Mouse (Mus musculus): ENCODE results near the gene Myo19. TPM values are rescaled to one million over a fixed set of nuclear protein-coding genes. Genes with fewer than 3 reads are reported as not detected.

Myo19 gene
- polyA plus RNA-seq, 1 experiment, result 24.7 TPM

GRCm38 (mm10) chr11:84910411-84910810, 30.5 kb downstream of the Myo19 start:
- Histone ChIP-seq H3K4me1 (ENCODE audit: control insufficient read depth, insufficient read depth, low read length) (peaks cover 2% of the 10 kb centered on the region; the same call in 1 of the 2 replicates), H3K4me3 (ENCODE audit: control insufficient read depth, low read depth, low read length) (no peak overlapping the region), H3K27me3 (ENCODE audit: control insufficient read depth, insufficient read depth, low read length) (no peaks in the 10 kb centered on the region), H3K27ac (ENCODE audit: control insufficient read depth, insufficient read depth, low read depth, low read length) (no peak overlapping the region), H3K36me3 (ENCODE audit: control insufficient read depth, insufficient read depth, low read length) (no peaks in the 10 kb centered on the region; the same call in 1 of the 2 replicates)
- no peak for TF ChIP-seq POLR2A (IDR thresholded peaks at IDR 0.05; ENCODE audit: control insufficient read depth, low read depth, low read length)
- no peak for TF ChIP-seq CTCF (IDR thresholded peaks at IDR 0.05; ENCODE audit: control insufficient read depth, insufficient read depth, insufficient replicate concordance, low read depth, low read length)

GRCm38 (mm10) chr11:84914673-84915072, 34.7 kb downstream of the Myo19 start:
- no peak overlapping the region for H3K27ac ChIP-seq (ENCODE audit: control insufficient read depth, insufficient read depth, low read depth, low read length)
- peaks cover 9% of the 10 kb centered on the region for H3K4me1 ChIP-seq (ENCODE audit: control insufficient read depth, insufficient read depth, low read length)
- no peaks in the 10 kb centered on the region for H3K27me3 ChIP-seq (ENCODE audit: control insufficient read depth, insufficient read depth, low read length)
- no peaks in the 10 kb centered on the region for H3K36me3 ChIP-seq (ENCODE audit: control insufficient read depth, insufficient read depth, low read length)
- peak overlapping the region; percentile 92 for H3K4me3 ChIP-seq (ENCODE audit: control insufficient read depth, low read depth, low read length)
- TF ChIP-seq CTCF (IDR thresholded peaks at IDR 0.05; ENCODE audit: control insufficient read depth, insufficient read depth, insufficient replicate concordance, low read depth, low read length) (no peak), POLR2A (IDR thresholded peaks at IDR 0.05; ENCODE audit: control insufficient read depth, low read depth, low read length) (no peak)

GRCm38 (mm10) chr11:84916053-84916702, 36.2 kb downstream of the Myo19 start, which contains the start of gene Znhit3:
Gene Znhit3 (minus strand): TSS chr11:84916366.
- Histone ChIP-seq H3K27me3 (ENCODE audit: control insufficient read depth, insufficient read depth, low read length) (no peaks in the 10 kb centered on the region), H3K27ac (ENCODE audit: control insufficient read depth, insufficient read depth, low read depth, low read length) (peak within 1 kb of the TSS; percentile 67), H3K36me3 (ENCODE audit: control insufficient read depth, insufficient read depth, low read length) (no peaks in the 10 kb centered on the region), H3K4me3 (ENCODE audit: control insufficient read depth, low read depth, low read length) (peak within 1 kb of the TSS; percentile 92), H3K4me1 (ENCODE audit: control insufficient read depth, insufficient read depth, low read length) (peaks cover 9% of the 10 kb centered on the region)
- TF ChIP-seq POLR2A (IDR thresholded peaks at IDR 0.05; ENCODE audit: control insufficient read depth, low read depth, low read length) (peak; percentile 68), CTCF (IDR thresholded peaks at IDR 0.05; ENCODE audit: control insufficient read depth, insufficient read depth, insufficient replicate concordance, low read depth, low read length) (no peak)

GRCm38 (mm10) chr11:84916703-84917300, 36.9 kb downstream of the Myo19 start:
- no peaks in the 10 kb centered on the region for H3K27me3 ChIP-seq (ENCODE audit: control insufficient read depth, insufficient read depth, low read length)
- no peak overlapping the region for H3K27ac ChIP-seq (ENCODE audit: control insufficient read depth, insufficient read depth, low read depth, low read length)
- TF ChIP-seq CTCF (IDR thresholded peaks at IDR 0.05; ENCODE audit: control insufficient read depth, insufficient read depth, insufficient replicate concordance, low read depth, low read length), result no peak
- TF ChIP-seq POLR2A (IDR thresholded peaks at IDR 0.05; ENCODE audit: control insufficient read depth, low read depth, low read length), result no peak
- peaks cover 9% of the 10 kb centered on the region for H3K4me1 ChIP-seq (ENCODE audit: control insufficient read depth, insufficient read depth, low read length)
- peak overlapping the region; percentile 92 for H3K4me3 ChIP-seq (ENCODE audit: control insufficient read depth, low read depth, low read length)
- H3K36me3 ChIP-seq (ENCODE audit: control insufficient read depth, insufficient read depth, low read length), result no peaks in the 10 kb centered on the region

- Histone ChIP-seq H3K27me3 (ENCODE audit: control insufficient read depth, insufficient read depth, low read length) (no peaks in the 10 kb centered on the region), H3K36me3 (ENCODE audit: control insufficient read depth, insufficient read depth, low read length) (no peaks in the 10 kb centered on the region), H3K4me1 (ENCODE audit: control insufficient read depth, insufficient read depth, low read length) (peaks cover 9% of the 10 kb centered on the region), H3K4me3 (ENCODE audit: control insufficient read depth, low read depth, low read length) (peak overlapping the region; percentile 46), H3K27ac (ENCODE audit: control insufficient read depth, insufficient read depth, low read depth, low read length) (no peak overlapping the region)
- peak; percentile 97 for TF ChIP-seq CTCF (IDR thresholded peaks at IDR 0.05; ENCODE audit: control insufficient read depth, insufficient read depth, insufficient replicate concordance, low read depth, low read length)
- TF ChIP-seq POLR2A (IDR thresholded peaks at IDR 0.05; ENCODE audit: control insufficient read depth, low read depth, low read length), result no peak
These were observed 38.5 kb downstream of the Myo19 start for GRCm38 (mm10) chr11:84918425-84918824.

GRCm38 (mm10) chr11:84919276-84919675, 39.3 kb downstream of the Myo19 start:
- Histone ChIP-seq H3K36me3 (ENCODE audit: control insufficient read depth, insufficient read depth, low read length) (no peaks in the 10 kb centered on the region), H3K27ac (ENCODE audit: control insufficient read depth, insufficient read depth, low read depth, low read length) (no peak overlapping the region), H3K27me3 (ENCODE audit: control insufficient read depth, insufficient read depth, low read length) (no peaks in the 10 kb centered on the region), H3K4me3 (ENCODE audit: control insufficient read depth, low read depth, low read length) (no peak overlapping the region), H3K4me1 (ENCODE audit: control insufficient read depth, insufficient read depth, low read length) (peaks cover 9% of the 10 kb centered on the region)
- TF ChIP-seq POLR2A (IDR thresholded peaks at IDR 0.05; ENCODE audit: control insufficient read depth, low read depth, low read length), result no peak
- peak; percentile 42; the same call in 1 of the 2 replicates for TF ChIP-seq CTCF (IDR thresholded peaks at IDR 0.05; ENCODE audit: control insufficient read depth, insufficient read depth, insufficient replicate concordance, low read depth, low read length)

GRCm38 (mm10) chr11:84919951-84920350, 40.0 kb downstream of the Myo19 start:
- Histone ChIP-seq H3K27ac (ENCODE audit: control insufficient read depth, insufficient read depth, low read depth, low read length) (no peak overlapping the region), H3K4me1 (ENCODE audit: control insufficient read depth, insufficient read depth, low read length) (peaks cover 9% of the 10 kb centered on the region), H3K27me3 (ENCODE audit: control insufficient read depth, insufficient read depth, low read length) (no peaks in the 10 kb centered on the region), H3K4me3 (ENCODE audit: control insufficient read depth, low read depth, low read length) (no peak overlapping the region), H3K36me3 (ENCODE audit: control insufficient read depth, insufficient read depth, low read length) (no peaks in the 10 kb centered on the region)
- TF ChIP-seq POLR2A (IDR thresholded peaks at IDR 0.05; ENCODE audit: control insufficient read depth, low read depth, low read length) (no peak), CTCF (IDR thresholded peaks at IDR 0.05; ENCODE audit: control insufficient read depth, insufficient read depth, insufficient replicate concordance, low read depth, low read length) (no peak)
